Mouse (Mus musculus) embryo, embryonic 11 days (tissue): Measurements from ENCODE around the gene Arhgef40.

Experiments used
- DNase-seq: peaks from one replicate; pipeline ENCODE4 v3.0.0-alpha.2; 2015

The Arhgef40 gene

GRCm38 (mm10) chr14:51984247-51985231, at the start of gene Arhgef40:
TSS of gene Arhgef40 (plus strand) at chr14:51984719.
- DNase-seq = peak; percentile 92

- DNase-seq = no peak
These were observed 45.5 kb upstream of the Arhgef40 start for GRCm38 (mm10) chr14:51939005-51939404.

- DNase-seq = peak; percentile 60
These were observed 43.5 kb upstream of the Arhgef40 start for GRCm38 (mm10) chr14:51940944-51941560.

- DNase-seq = no peak
These were observed 42.9 kb upstream of the Arhgef40 start for GRCm38 (mm10) chr14:51941577-51941976.

GRCm38 (mm10) chr14:51942236-51942635, 42.3 kb upstream of the Arhgef40 start:
- DNase-seq = peak; percentile 5

- DNase-seq = no peak
These were observed 41.2 kb upstream of the Arhgef40 start for GRCm38 (mm10) chr14:51943336-51943735.

- DNase-seq = no peak
These were observed 24.2 kb upstream of the Arhgef40 start for GRCm38 (mm10) chr14:51960316-51960715.

GRCm38 (mm10) chr14:51967400-51967799, 17.1 kb upstream of the Arhgef40 start:
- DNase-seq = no peak

- no peak for DNase-seq
These were observed 5.3 kb upstream of the Arhgef40 start for GRCm38 (mm10) chr14:51979252-51979651.

- no peak for DNase-seq
These were observed 1.3 kb upstream of the Arhgef40 start for GRCm38 (mm10) chr14:51983251-51983650.

GRCm38 (mm10) chr14:51983855-51984246, 668 bp upstream of the Arhgef40 start:
- DNase-seq = no peak

- DNase-seq = peak; percentile 91
These were observed 1.0 kb downstream of the Arhgef40 start for GRCm38 (mm10) chr14:51985301-51986152.

- DNase-seq = no peak
These were observed 1.6 kb downstream of the Arhgef40 start for GRCm38 (mm10) chr14:51986153-51986505.

GRCm38 (mm10) chr14:51987177-51987576, 2.7 kb downstream of the Arhgef40 start:
- no peak for DNase-seq

GRCm38 (mm10) chr14:51988731-51989130, 4.2 kb downstream of the Arhgef40 start:
- no peak for DNase-seq

- DNase-seq = no peak
These were observed 5.0 kb downstream of the Arhgef40 start for GRCm38 (mm10) chr14:51989461-51989970.

- DNase-seq = no peak
These were observed 9.9 kb downstream of the Arhgef40 start for GRCm38 (mm10) chr14:51994453-51994852.

GRCm38 (mm10) chr14:51995219-51995871, 10.8 kb downstream of the Arhgef40 start:
- no peak for DNase-seq

- DNase-seq = no peak
These were observed 11.8 kb downstream of the Arhgef40 start for GRCm38 (mm10) chr14:51996231-51996841.

GRCm38 (mm10) chr14:51996866-51997265, 12.3 kb downstream of the Arhgef40 start:
- no peak for DNase-seq

GRCm38 (mm10) chr14:51997483-51997882, 13.0 kb downstream of the Arhgef40 start:
- no peak for DNase-seq

- peak; percentile 83 for DNase-seq
These were observed 19.5 kb downstream of the Arhgef40 start for GRCm38 (mm10) chr14:52003981-52004495.
